Mouse (Mus musculus): ENCODE measurements around the gene Xylt1.

Xylt1 gene

GRCm38 (mm10) chr7:117395511-117395910 lies 14.7 kb downstream of the Xylt1 start:
- no peak for DNase-seq

- DNase-seq: no peak
Measured at GRCm38 (mm10) chr7:117397877-117398276, 17.1 kb downstream of the Xylt1 start.

GRCm38 (mm10) chr7:117399971-117400370 lies 19.2 kb downstream of the Xylt1 start:
- no peak for DNase-seq

GRCm38 (mm10) chr7:117401581-117401980 lies 20.8 kb downstream of the Xylt1 start:
- DNase-seq: no peak

- DNase-seq: no peak
Measured at GRCm38 (mm10) chr7:117406336-117406735, 25.6 kb downstream of the Xylt1 start.

GRCm38 (mm10) chr7:117409268-117409988 lies 28.6 kb downstream of the Xylt1 start:
- no peak for DNase-seq

GRCm38 (mm10) chr7:117411874-117412273 lies 31.1 kb downstream of the Xylt1 start:
- DNase-seq: no peak

- DNase-seq: peak in 1 of 2 experiments; percentile 16
Measured at GRCm38 (mm10) chr7:117412405-117412804, 31.6 kb downstream of the Xylt1 start.

- DNase-seq: no peak
Measured at GRCm38 (mm10) chr7:117414341-117415008, 33.7 kb downstream of the Xylt1 start.

GRCm38 (mm10) chr7:117415009-117415363 lies 34.2 kb downstream of the Xylt1 start:
- DNase-seq: no peak

- DNase-seq: no peak
Measured at GRCm38 (mm10) chr7:117419041-117419440, 38.3 kb downstream of the Xylt1 start.

GRCm38 (mm10) chr7:117419846-117420245 lies 39.1 kb downstream of the Xylt1 start:
- DNase-seq: no peak

GRCm38 (mm10) chr7:117420301-117420700 lies 39.5 kb downstream of the Xylt1 start:
- DNase-seq: no peak

GRCm38 (mm10) chr7:117420836-117421566 lies 40.2 kb downstream of the Xylt1 start:
- DNase-seq: no peak

- no peak for DNase-seq
Measured at GRCm38 (mm10) chr7:117424841-117425240, 44.1 kb downstream of the Xylt1 start.

GRCm38 (mm10) chr7:117426366-117426765 lies 45.6 kb downstream of the Xylt1 start:
- no peak for DNase-seq

GRCm38 (mm10) chr7:117428690-117429224 lies 48.0 kb downstream of the Xylt1 start:
- DNase-seq: no peak

GRCm38 (mm10) chr7:117429483-117429882 lies 48.7 kb downstream of the Xylt1 start:
- no peak for DNase-seq

GRCm38 (mm10) chr7:117429895-117430294 lies 49.1 kb downstream of the Xylt1 start:
- DNase-seq: no peak

GRCm38 (mm10) chr7:117430361-117430935 lies 49.7 kb downstream of the Xylt1 start:
- no peak for DNase-seq

GRCm38 (mm10) chr7:117433641-117434040 lies 52.9 kb downstream of the Xylt1 start:
- DNase-seq: no peak

GRCm38 (mm10) chr7:117435091-117435490 lies 54.3 kb downstream of the Xylt1 start:
- DNase-seq: no peak

Measured in cerebellum, postnatal 36 days (tissue).